Mouse (Mus musculus): ENCODE measurements at regions not wholly inside any gene's neighbourhood (a gene's known extent, or its start where the extent isn't known, plus 50 kb on each side); places are given as distances from the start of the nearest gene placed in this dataset.

- DNase-seq (ENCODE audit: low spot score): no peak
Observed at GRCm38 (mm10) chr17:51528161-51528560, 304.9 kb downstream of the Satb1 start.

GRCm38 (mm10) chr17:51526881-51527280 lies 306.2 kb downstream of the Satb1 start:
- DNase-seq (ENCODE audit: low spot score): no peak

GRCm38 (mm10) chr17:51526464-51526863 lies 306.6 kb downstream of the Satb1 start:
- no peak for DNase-seq (ENCODE audit: low spot score)

GRCm38 (mm10) chr17:51526021-51526420 lies 307.1 kb downstream of the Satb1 start:
- DNase-seq (ENCODE audit: low spot score): no peak

GRCm38 (mm10) chr17:51525219-51525618 lies 307.9 kb downstream of the Satb1 start:
- no peak for DNase-seq (ENCODE audit: low spot score)

GRCm38 (mm10) chr17:51511917-51512316 lies 321.2 kb downstream of the Satb1 start:
- no peak for DNase-seq (ENCODE audit: low spot score)

- no peak for DNase-seq (ENCODE audit: low spot score)
Observed at GRCm38 (mm10) chr17:51500751-51501150, 321.6 kb upstream of the Tbc1d5 start.

- DNase-seq (ENCODE audit: low spot score): no peak
Observed at GRCm38 (mm10) chr17:51499541-51499940, 320.4 kb upstream of the Tbc1d5 start.

- no peak for DNase-seq (ENCODE audit: low spot score)
Observed at GRCm38 (mm10) chr17:51495038-51495437, 315.9 kb upstream of the Tbc1d5 start.

GRCm38 (mm10) chr17:51489386-51489785 lies 310.2 kb upstream of the Tbc1d5 start:
- no peak for DNase-seq (ENCODE audit: low spot score)

- no peak for DNase-seq (ENCODE audit: low spot score)
Observed at GRCm38 (mm10) chr17:51487918-51488445, 308.8 kb upstream of the Tbc1d5 start.

GRCm38 (mm10) chr17:51477810-51478209 lies 298.7 kb upstream of the Tbc1d5 start:
- DNase-seq (ENCODE audit: low spot score): peak; percentile 5

- peak; percentile 6 for DNase-seq (ENCODE audit: low spot score)
Observed at GRCm38 (mm10) chr17:51477404-51477803, 298.3 kb upstream of the Tbc1d5 start.

- DNase-seq (ENCODE audit: low spot score): no peak
Observed at GRCm38 (mm10) chr17:51462137-51462880, 283.2 kb upstream of the Tbc1d5 start.

- DNase-seq (ENCODE audit: low spot score): no peak
Observed at GRCm38 (mm10) chr17:51461248-51461647, 282.1 kb upstream of the Tbc1d5 start.

- DNase-seq (ENCODE audit: low spot score): no peak
Observed at GRCm38 (mm10) chr17:51459119-51459518, 280.0 kb upstream of the Tbc1d5 start.

GRCm38 (mm10) chr17:51415746-51416145 lies 236.6 kb upstream of the Tbc1d5 start:
- no peak for DNase-seq (ENCODE audit: low spot score)

- DNase-seq (ENCODE audit: low spot score): no peak
Observed at GRCm38 (mm10) chr17:51414304-51414703, 235.2 kb upstream of the Tbc1d5 start.

GRCm38 (mm10) chr17:51413741-51414140 lies 234.6 kb upstream of the Tbc1d5 start:
- no peak for DNase-seq (ENCODE audit: low spot score)

GRCm38 (mm10) chr17:51411545-51412094 lies 232.5 kb upstream of the Tbc1d5 start:
- no peak for DNase-seq (ENCODE audit: low spot score)

GRCm38 (mm10) chr17:51408894-51409293 lies 229.7 kb upstream of the Tbc1d5 start:
- DNase-seq (ENCODE audit: low spot score): no peak

- DNase-seq (ENCODE audit: low spot score): no peak
Observed at GRCm38 (mm10) chr17:51408367-51408766, 229.2 kb upstream of the Tbc1d5 start.

- no peak for DNase-seq (ENCODE audit: low spot score)
Observed at GRCm38 (mm10) chr17:51407046-51407445, 227.9 kb upstream of the Tbc1d5 start.

Measured in gastrocnemius, adult 18-20 months (tissue).